Mouse (Mus musculus) forebrain, embryonic 14.5 days (tissue): ENCODE data around the gene Fblim1. TPM values are rescaled to one million over a fixed set of nuclear protein-coding genes. Genes with fewer than 3 reads are reported as not detected.

Experiments used
- ATAC-seq: fragments of 200-750 bp; cut with Nextera tagmentation; 2 replicates; pipeline ENCODE4 v1.8.0; 2017; ENCODE audit warnings: mild to moderate bottlenecking, moderate library complexity
- DNase-seq: peaks from one replicate; pipeline ENCODE4 v3.0.0-alpha.2; 2015; ENCODE audit warnings: low spot score
- H3K27ac ChIP-seq: fragments of 300-500 bp; sonication (generic); 2 replicates; pipeline ENCODE4 v1.5.1; 2014; ENCODE audit warnings: low read depth, mild to moderate bottlenecking, control low read depth, low read length, moderate library complexity
- H3K27me3 ChIP-seq: fragments of 300-500 bp; sonication (generic); replicated peaks from 2 replicates; pipeline ENCODE4 v1.6.1; 2014; ENCODE audit warnings: low read length, control low read depth, mixed read lengths; ENCODE audit not compliant: control insufficient read depth, insufficient read depth
- H3K36me3 ChIP-seq: fragments of 300-500 bp; sonication (generic); 2 replicates; pipeline ENCODE4 v1.6.1; 2014; ENCODE audit warnings: low read length, control low read depth; ENCODE audit not compliant: control insufficient read depth, insufficient read depth
- H3K4me1 ChIP-seq: fragments of 300-500 bp; sonication (generic); 2 replicates; pipeline ENCODE4 v1.6.1; 2014; ENCODE audit warnings: antibody characterized with exemption, low read length, control low read depth; ENCODE audit not compliant: control insufficient read depth, insufficient read depth
- H3K4me2 ChIP-seq: fragments of 300-500 bp; sonication (generic); 2 replicates; pipeline ENCODE4 v1.6.1; 2014; ENCODE audit warnings: mild to moderate bottlenecking, control low read depth, low read length
- H3K4me3 ChIP-seq: fragments of 300-500 bp; sonication (generic); 2 replicates; pipeline ENCODE4 v1.5.1; 2014; ENCODE audit warnings: low read depth, low read length, control low read depth
- H3K9ac ChIP-seq: fragments of 300-500 bp; sonication (generic); 2 replicates; pipeline ENCODE4 v1.6.1; 2014; ENCODE audit warnings: mild to moderate bottlenecking, low read length, control low read depth, moderate library complexity
- H3K9me3 ChIP-seq: fragments of 300-500 bp; sonication (generic); replicated peaks from 2 replicates; pipeline ENCODE4 v1.6.1; 2016; ENCODE audit warnings: low read length, control low read depth, mixed read lengths; ENCODE audit not compliant: control insufficient read depth
- WGBS: fragments of 180-500 bp; shearing (Covaris S2); extraction: QIAGEN DNeasy Blood & Tissue Kit; methylation state at CpG from one replicate; pipeline ENCODE4 v1.1.7; 2014; 5-methylcytosine and 5-hydroxymethylcytosine counted together
- polyA plus RNA-seq: library from polyadenylated mRNA; unstranded; fragments of >200 nt; fragmentation: Nextera tagmentation; extraction: Ambion mirVana; gene quantifications from 2 replicates; pipeline ENCODE4 v1.2.1, GENCODE M21; 2014

Gene Fblim1
- 15.1 and 19.7 TPM in 2 replicates for polyA plus RNA-seq

- H3K27ac ChIP-seq: no peak within 1 kb of the TSS
- H3K27me3 ChIP-seq: no peaks in the 10 kb centered on the region
- H3K36me3 ChIP-seq: no peaks in the 10 kb centered on the region
- no peak for DNase-seq
- H3K9me3 ChIP-seq: no peaks in the 10 kb centered on the region
- no peak within 1 kb of the TSS for H3K9ac ChIP-seq
- H3K4me2 ChIP-seq: no peak within 1 kb of the TSS
- ATAC-seq: no peak
- no peaks in the 10 kb centered on the region for H3K4me1 ChIP-seq
- 89% methylated on average over 11 of the region's 11 CpGs for WGBS
- no peak within 1 kb of the TSS for H3K4me3 ChIP-seq
These were observed at the start of gene Fblim1 for GRCm38 (mm10) chr4:141605861-141606260. Gene Fblim1 (minus strand): TSS chr4:141606096.

GRCm38 (mm10) chr4:141654509-141654908 lies 48.6 kb upstream of the Fblim1 start:
- H3K4me2 ChIP-seq: no peak overlapping the region
- H3K4me1 ChIP-seq: no peaks in the 10 kb centered on the region
- no peaks in the 10 kb centered on the region for H3K27me3 ChIP-seq
- ATAC-seq: no peak
- H3K4me3 ChIP-seq: no peak overlapping the region
- WGBS: 91% methylated on average over 6 of the region's 6 CpGs
- H3K9me3 ChIP-seq: no peaks in the 10 kb centered on the region
- DNase-seq: no peak
- H3K36me3 ChIP-seq: peaks cover 31% of the 10 kb centered on the region
- H3K9ac ChIP-seq: no peak overlapping the region
- no peak overlapping the region for H3K27ac ChIP-seq

GRCm38 (mm10) chr4:141653813-141654212 lies 47.9 kb upstream of the Fblim1 start:
- no peak overlapping the region for H3K9ac ChIP-seq
- H3K27me3 ChIP-seq: no peaks in the 10 kb centered on the region
- ATAC-seq (no peak), DNase-seq (no peak)
- WGBS: 94% methylated on average over 13 of the region's 13 CpGs
- peaks cover 30% of the 10 kb centered on the region for H3K36me3 ChIP-seq
- H3K4me2 ChIP-seq: no peak overlapping the region
- H3K4me3 ChIP-seq: no peak overlapping the region
- H3K4me1 ChIP-seq: no peaks in the 10 kb centered on the region
- no peaks in the 10 kb centered on the region for H3K9me3 ChIP-seq
- H3K27ac ChIP-seq: no peak overlapping the region

GRCm38 (mm10) chr4:141653044-141653443 lies 47.1 kb upstream of the Fblim1 start:
- Histone ChIP-seq H3K27ac (no peak overlapping the region), H3K36me3 (peaks cover 27% of the 10 kb centered on the region), H3K9me3 (no peaks in the 10 kb centered on the region), H3K4me1 (no peaks in the 10 kb centered on the region), H3K27me3 (no peaks in the 10 kb centered on the region), H3K4me2 (no peak overlapping the region), H3K4me3 (no peak overlapping the region), H3K9ac (no peak overlapping the region)
- 92% methylated on average over 8 of the region's 8 CpGs for WGBS
- DNase-seq: no peak
- no peak for ATAC-seq

GRCm38 (mm10) chr4:141651944-141652343 lies 46.0 kb upstream of the Fblim1 start:
- no peak overlapping the region for H3K9ac ChIP-seq
- no peaks in the 10 kb centered on the region for H3K4me1 ChIP-seq
- no peaks in the 10 kb centered on the region for H3K27me3 ChIP-seq
- H3K9me3 ChIP-seq: no peaks in the 10 kb centered on the region
- H3K27ac ChIP-seq: no peak overlapping the region
- H3K36me3 ChIP-seq: peaks cover 23% of the 10 kb centered on the region
- DNase-seq: no peak
- no peak for ATAC-seq
- 91% methylated on average over 10 of the region's 10 CpGs for WGBS
- H3K4me3 ChIP-seq: no peak overlapping the region
- no peak overlapping the region for H3K4me2 ChIP-seq

- DNase-seq (no peak), ATAC-seq (no peak)
- Histone ChIP-seq H3K27ac (no peak overlapping the region), H3K27me3 (no peaks in the 10 kb centered on the region), H3K4me2 (no peak overlapping the region), H3K9ac (no peak overlapping the region), H3K4me3 (no peak overlapping the region), H3K9me3 (no peaks in the 10 kb centered on the region), H3K36me3 (peaks cover 21% of the 10 kb centered on the region), H3K4me1 (no peaks in the 10 kb centered on the region)
- 89% methylated on average over 6 of the region's 6 CpGs for WGBS
These were observed 45.4 kb upstream of the Fblim1 start for GRCm38 (mm10) chr4:141651286-141651685.

- Histone ChIP-seq H3K36me3 (peaks cover 19% of the 10 kb centered on the region), H3K4me1 (no peaks in the 10 kb centered on the region), H3K9me3 (no peaks in the 10 kb centered on the region), H3K27ac (no peak overlapping the region), H3K4me2 (no peak overlapping the region), H3K9ac (no peak overlapping the region), H3K27me3 (no peaks in the 10 kb centered on the region), H3K4me3 (no peak overlapping the region)
- DNase-seq (peak; percentile 71), ATAC-seq (peak; percentile 20)
- 49% methylated on average over 6 of the region's 6 CpGs for WGBS
These were observed 43.3 kb upstream of the Fblim1 start for GRCm38 (mm10) chr4:141649244-141649643.

GRCm38 (mm10) chr4:141648262-141648661 lies 42.4 kb upstream of the Fblim1 start:
- no peak overlapping the region for H3K9ac ChIP-seq
- 94% methylated on average over 5 of the region's 5 CpGs for WGBS
- no peaks in the 10 kb centered on the region for H3K27me3 ChIP-seq
- DNase-seq (no peak), ATAC-seq (no peak)
- H3K36me3 ChIP-seq: peaks cover 12% of the 10 kb centered on the region
- H3K4me1 ChIP-seq: 0 out of 2 replicates have a peak, but pooled peaks cover 6% of the 10 kb centered on the region
- H3K4me2 ChIP-seq: no peak overlapping the region
- no peaks in the 10 kb centered on the region for H3K9me3 ChIP-seq
- H3K4me3 ChIP-seq: no peak overlapping the region
- H3K27ac ChIP-seq: no peak overlapping the region

- DNase-seq (no peak), ATAC-seq (no peak)
- WGBS: 94% methylated on average over 3 of the region's 3 CpGs
- Histone ChIP-seq H3K4me3 (no peak overlapping the region), H3K9me3 (no peaks in the 10 kb centered on the region), H3K27ac (no peak overlapping the region), H3K9ac (no peak overlapping the region), H3K36me3 (peaks cover 8% of the 10 kb centered on the region), H3K4me1 (0 out of 2 replicates have a peak, but pooled peaks cover 6% of the 10 kb centered on the region), H3K27me3 (no peaks in the 10 kb centered on the region), H3K4me2 (no peak overlapping the region)
These were observed 41.3 kb upstream of the Fblim1 start for GRCm38 (mm10) chr4:141647187-141647586.
